Mouse (Mus musculus) kidney, postnatal 0 days (tissue): ENCODE data around the gene Tspo. TPM values are rescaled to one million over a fixed set of nuclear protein-coding genes. Genes with fewer than 3 reads are reported as not detected.
A peak's percentile ranks its signal among the peaks of the same experiment; 100 is the strongest.

ENCODE experiments used
- ATAC-seq: fragments of 200-750 bp; cut with Nextera tagmentation; replicated peaks from 2 replicates; pipeline ENCODE4 v1.8.0; 2017; ENCODE audit warnings: low read depth, moderate number of reproducible peaks, moderate TSS enrichment, moderate library complexity; ENCODE audit not compliant: low FRiP score
- DNase-seq: peaks from one replicate; pipeline ENCODE4 v3.0.0-alpha.2; 2016; ENCODE audit warnings: low spot score
- H3K27ac ChIP-seq: fragments of 300-500 bp; sonication (generic); 2 replicates; pipeline ENCODE4 v1.5.1; 2014; ENCODE audit warnings: mild to moderate bottlenecking
- H3K27me3 ChIP-seq: fragments of 300-500 bp; sonication (generic); 2 replicates; pipeline ENCODE4 v1.6.1; 2014; ENCODE audit warnings: low read length, mixed read lengths; ENCODE audit not compliant: insufficient read depth
- H3K36me3 ChIP-seq: fragments of 300-500 bp; sonication (generic); 2 replicates; pipeline ENCODE4 v1.6.1; 2014; ENCODE audit warnings: low read length, mixed read lengths; ENCODE audit not compliant: insufficient read depth
- H3K4me1 ChIP-seq: fragments of 300-500 bp; sonication (generic); replicated peaks from 2 replicates; pipeline ENCODE4 v1.6.1; 2014; ENCODE audit warnings: antibody characterized with exemption, low read length, mixed read lengths; ENCODE audit not compliant: insufficient read depth
- H3K4me2 ChIP-seq: fragments of 300-500 bp; sonication (generic); 2 replicates; pipeline ENCODE4 v1.6.1; 2014; ENCODE audit warnings: mild to moderate bottlenecking, low read length, moderate library complexity, mixed read lengths
- H3K4me3 ChIP-seq: fragments of 300-500 bp; sonication (generic); replicated peaks from 2 replicates; pipeline ENCODE4 v1.5.1; 2014; ENCODE audit warnings: low read depth, low read length
- H3K9ac ChIP-seq: fragments of 300-500 bp; sonication (generic); 2 replicates; pipeline ENCODE4 v1.6.1; 2014; ENCODE audit warnings: low read depth, low read length
- H3K9me3 ChIP-seq: fragments of 300-500 bp; sonication (generic); replicated peaks from 2 replicates; pipeline ENCODE4 v1.6.1; 2016; ENCODE audit warnings: low read length, inconsistent platforms, mixed read lengths
- CTCF ChIP-seq: IDR thresholded peaks from 2 replicates; pipeline ENCODE4 v1.5.1; 2016; ENCODE audit warnings: antibody characterized with exemption, low read depth, mild to moderate bottlenecking, moderate library complexity
- WGBS: fragments of 180-500 bp; shearing (Covaris S2); extraction: QIAGEN DNeasy Blood & Tissue Kit; methylation state at CpG from one replicate; pipeline ENCODE4 v1.1.7; 2014; 5-methylcytosine and 5-hydroxymethylcytosine counted together
- polyA plus RNA-seq: library from polyadenylated mRNA; unstranded; fragments of >200 nt; fragmentation: Nextera tagmentation; extraction: Ambion mirVana; gene quantifications from 2 replicates; pipeline ENCODE4 v1.2.1, GENCODE M21; 2015

Gene Tspo
- polyA plus RNA-seq = 159 and 169 TPM in 2 replicates

- Histone ChIP-seq H3K4me2 (peak within 1 kb of the TSS; percentile 98), H3K4me1 (no peaks in the 10 kb centered on the region), H3K27me3 (no peaks in the 10 kb centered on the region), H3K27ac (peak within 1 kb of the TSS; percentile 69), H3K9me3 (no peaks in the 10 kb centered on the region), H3K9ac (peak within 1 kb of the TSS; percentile 67), H3K36me3 (no peaks in the 10 kb centered on the region), H3K4me3 (peak within 1 kb of the TSS; percentile 43)
- DNase-seq (peak; percentile 22), ATAC-seq (peak; percentile 52)
- TF ChIP-seq CTCF = no peak
- WGBS = under 1% methylated on average over 28 of the region's 28 CpGs
These were observed at the start of gene Tspo, which contains the start of gene Mcat for GRCm38 (mm10) chr15:83563327-83563856. Tspo (plus strand) TSS chr15:83563592. Mcat (minus strand) TSS chr15:83563787.

- no peak overlapping the region for H3K4me3 ChIP-seq
- no peak for TF ChIP-seq CTCF
- no peak overlapping the region for H3K4me2 ChIP-seq
- H3K27me3 ChIP-seq = no peaks in the 10 kb centered on the region
- no peaks in the 10 kb centered on the region for H3K9me3 ChIP-seq
- no peaks in the 10 kb centered on the region for H3K36me3 ChIP-seq
- no peak overlapping the region for H3K9ac ChIP-seq
- 0 out of 2 replicates have a peak, but pooled peaks cover 6% of the 10 kb centered on the region for H3K4me1 ChIP-seq
- DNase-seq = no peak
- H3K27ac ChIP-seq = no peak overlapping the region
- 75% methylated on average over 5 of the region's 5 CpGs for WGBS
- ATAC-seq = no peak
These were observed 48.4 kb upstream of the Tspo start for GRCm38 (mm10) chr15:83515018-83515417.

- 28% methylated on average over 20 of the region's 20 CpGs for WGBS
These were observed 45.0 kb upstream of the Tspo start for GRCm38 (mm10) chr15:83518215-83519048.

GRCm38 (mm10) chr15:83520861-83521382, 42.5 kb upstream of the Tspo start:
- no peak for TF ChIP-seq CTCF
- H3K4me1 ChIP-seq = 0 out of 2 replicates have a peak, but pooled peaks cover 7% of the 10 kb centered on the region
- no peaks in the 10 kb centered on the region for H3K27me3 ChIP-seq
- H3K9me3 ChIP-seq = no peaks in the 10 kb centered on the region
- no peak overlapping the region for H3K27ac ChIP-seq
- no peaks in the 10 kb centered on the region for H3K36me3 ChIP-seq
- H3K4me3 ChIP-seq = no peak overlapping the region
- 89% methylated on average over 6 of the region's 6 CpGs for WGBS
- no peak for ATAC-seq
- no peak for DNase-seq
- no peak overlapping the region for H3K4me2 ChIP-seq
- H3K9ac ChIP-seq = no peak overlapping the region

More at GRCm38 (mm10) chr15:83518215-83519048, 45.0 kb upstream of the Tspo start:
- H3K4me1 ChIP-seq = 0 out of 2 replicates have a peak, but pooled peaks cover 6% of the 10 kb centered on the region
- H3K36me3 ChIP-seq = no peaks in the 10 kb centered on the region
- no peak overlapping the region for H3K4me3 ChIP-seq
- ATAC-seq (peak; percentile 62; the same call in 1 of the 2 replicates), DNase-seq (peak; percentile 89)
- TF ChIP-seq CTCF = peak; percentile 88
- H3K27me3 ChIP-seq = no peaks in the 10 kb centered on the region
- no peak overlapping the region for H3K27ac ChIP-seq
- H3K9me3 ChIP-seq = no peaks in the 10 kb centered on the region
- peak overlapping the region; percentile 32; the same call in 1 of the 2 replicates for H3K4me2 ChIP-seq
- H3K9ac ChIP-seq = no peak overlapping the region

GRCm38 (mm10) chr15:83523196-83523595, 40.2 kb upstream of the Tspo start:
- Histone ChIP-seq H3K4me2 (no peak overlapping the region), H3K4me3 (no peak overlapping the region), H3K27ac (no peak overlapping the region), H3K36me3 (no peaks in the 10 kb centered on the region), H3K9ac (no peak overlapping the region), H3K9me3 (no peaks in the 10 kb centered on the region), H3K27me3 (no peaks in the 10 kb centered on the region), H3K4me1 (0 out of 2 replicates have a peak, but pooled peaks cover 10% of the 10 kb centered on the region)
- DNase-seq (no peak), ATAC-seq (no peak)
- WGBS = 45% methylated on average over 7 of the region's 7 CpGs
- no peak for TF ChIP-seq CTCF

DNA sequence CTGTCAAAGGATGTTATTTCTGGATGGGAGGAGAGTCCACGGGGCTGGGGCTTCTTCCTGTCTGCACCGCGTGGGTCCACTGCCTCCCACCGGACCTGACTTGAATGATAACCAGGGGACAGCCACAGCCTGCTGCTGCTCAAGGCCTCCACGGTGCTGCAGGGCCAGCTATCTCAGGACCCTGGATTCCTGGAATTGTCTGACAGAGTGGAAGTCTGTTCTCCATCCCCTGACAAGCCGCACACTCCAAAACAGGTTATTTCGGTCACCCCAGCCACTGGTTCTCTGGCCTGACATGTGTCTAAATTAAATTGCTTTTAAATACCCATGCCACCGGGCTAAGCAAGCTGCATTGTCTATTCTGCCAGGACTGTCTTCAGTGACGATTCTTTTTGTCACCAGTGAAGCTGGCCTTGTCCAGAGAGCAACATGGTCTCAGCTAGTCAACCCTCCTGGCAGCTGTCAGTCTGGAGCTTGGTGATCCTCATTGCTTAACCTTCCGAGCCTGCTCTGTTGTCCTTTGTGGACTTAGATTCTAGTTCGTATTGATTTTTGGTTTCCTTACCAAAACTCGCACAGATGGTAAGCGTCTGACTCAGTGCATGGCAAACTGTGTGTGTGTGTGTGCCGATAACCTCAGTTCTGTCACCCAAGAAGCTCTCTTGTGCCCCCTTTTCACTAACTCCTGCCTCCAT, 39.6 kb upstream of the Tspo start:
- Histone ChIP-seq H3K27me3 (no peaks in the 10 kb centered on the region), H3K27ac (no peak overlapping the region), H3K4me3 (no peak overlapping the region), H3K4me2 (no peak overlapping the region), H3K4me1 (0 out of 2 replicates have a peak, but pooled peaks cover 6% of the 10 kb centered on the region), H3K9me3 (no peaks in the 10 kb centered on the region), H3K36me3 (no peaks in the 10 kb centered on the region), H3K9ac (no peak overlapping the region)
- DNase-seq (no peak), ATAC-seq (no peak)
- 66% methylated on average over 14 of the region's 14 CpGs for WGBS
- TF ChIP-seq CTCF = no peak
